Mouse (Mus musculus): ENCODE measurements around the gene Olfr718-ps1. TPM values are rescaled to one million over a fixed set of nuclear protein-coding genes. Genes with fewer than 3 reads are reported as not detected.

Gene Olfr718-ps1
- polyA plus RNA-seq, 1 experiment from 2014 or later = not detected

DNA sequence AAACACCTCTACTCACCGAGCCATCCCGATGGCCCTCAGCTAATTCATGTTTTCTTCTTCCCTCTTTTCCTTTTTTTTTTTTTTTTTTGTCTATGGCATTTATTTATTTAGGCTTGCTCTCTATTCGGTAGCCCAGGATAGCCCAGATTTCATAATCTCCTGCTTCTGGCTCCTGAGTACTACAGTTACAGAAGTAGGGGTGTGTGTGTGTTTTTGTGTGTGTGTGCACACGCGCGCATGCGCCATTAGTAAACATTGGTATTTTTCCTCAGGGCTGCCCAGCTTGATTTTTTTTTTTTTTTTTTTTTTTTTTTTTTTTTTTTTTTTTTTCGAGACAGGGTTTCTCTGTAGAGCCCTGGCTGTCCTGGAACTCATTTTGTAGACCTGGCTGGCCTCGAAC lies 21.3 kb downstream of the Olfr718-ps1 start:
- DNase-seq (ENCODE audit: low spot score) = no peak
- Histone ChIP-seq H3K27me3 (replicated peaks; ENCODE audit: control insufficient read depth, insufficient read depth, low read length) (no peaks in the 10 kb centered on the region), H3K36me3 (ENCODE audit: control insufficient read depth, insufficient read depth, low read length) (no peaks in the 10 kb centered on the region), H3K4me2 (ENCODE audit: low read length) (no peak overlapping the region), H3K4me1 (replicated peaks; ENCODE audit: control insufficient read depth, insufficient read depth, low read length) (no peaks in the 10 kb centered on the region), H3K27ac (ENCODE audit: low read depth) (no peak overlapping the region), H3K9me3 (ENCODE audit: control insufficient read depth, low read length) (0 out of 2 replicates have a peak, but pooled peaks cover 14% of the 10 kb centered on the region), H3K4me3 (ENCODE audit: low read depth, low read length) (no peak overlapping the region), H3K9ac (ENCODE audit: low read length) (no peak overlapping the region)
- ATAC-seq (replicated peaks; ENCODE audit: low FRiP score, low TSS enrichment, low read depth) = no peak
- 85% methylated on average over 9 of the region's 9 CpGs for WGBS

DNA sequence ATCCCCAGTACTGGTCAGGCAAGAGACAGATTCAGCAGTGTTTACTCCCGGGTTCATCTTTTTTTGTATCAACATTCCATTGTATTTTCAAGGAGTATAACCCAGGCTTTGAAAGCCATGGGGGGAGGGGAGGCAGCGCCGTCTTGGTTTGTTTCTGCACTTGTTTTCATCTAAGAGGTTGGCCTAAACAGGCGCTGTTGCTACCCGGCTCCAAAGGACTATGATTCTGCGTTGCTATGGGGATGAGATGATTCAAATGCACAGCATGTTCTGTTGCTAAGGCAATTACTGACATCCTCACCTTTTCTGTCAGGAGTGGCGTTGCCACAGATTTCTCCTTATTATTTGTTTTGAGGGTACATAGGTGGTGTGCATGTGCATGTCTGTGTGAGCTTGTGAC lies 21.8 kb downstream of the Olfr718-ps1 start:
- Histone ChIP-seq H3K9me3 (ENCODE audit: control insufficient read depth, low read length) (0 out of 2 replicates have a peak, but pooled peaks cover 14% of the 10 kb centered on the region), H3K4me1 (replicated peaks; ENCODE audit: control insufficient read depth, insufficient read depth, low read length) (no peaks in the 10 kb centered on the region), H3K27me3 (replicated peaks; ENCODE audit: control insufficient read depth, insufficient read depth, low read length) (no peaks in the 10 kb centered on the region), H3K4me3 (ENCODE audit: low read depth, low read length) (no peak overlapping the region), H3K4me2 (ENCODE audit: low read length) (no peak overlapping the region), H3K27ac (ENCODE audit: low read depth) (no peak overlapping the region), H3K36me3 (ENCODE audit: control insufficient read depth, insufficient read depth, low read length) (no peaks in the 10 kb centered on the region), H3K9ac (ENCODE audit: low read length) (no peak overlapping the region)
- ATAC-seq (replicated peaks; ENCODE audit: low FRiP score, low TSS enrichment, low read depth) (no peak), DNase-seq (ENCODE audit: low spot score) (no peak)
- 67% methylated on average over 7 of the region's 7 CpGs for WGBS

- Histone ChIP-seq H3K4me1 (replicated peaks; ENCODE audit: control insufficient read depth, insufficient read depth, low read length) (no peaks in the 10 kb centered on the region), H3K36me3 (ENCODE audit: control insufficient read depth, insufficient read depth, low read length) (no peaks in the 10 kb centered on the region), H3K9ac (ENCODE audit: low read length) (no peak overlapping the region), H3K4me2 (ENCODE audit: low read length) (no peak overlapping the region), H3K27me3 (replicated peaks; ENCODE audit: control insufficient read depth, insufficient read depth, low read length) (no peaks in the 10 kb centered on the region), H3K9me3 (ENCODE audit: control insufficient read depth, low read length) (0 out of 2 replicates have a peak, but pooled peaks cover 14% of the 10 kb centered on the region), H3K27ac (ENCODE audit: low read depth) (no peak overlapping the region), H3K4me3 (ENCODE audit: low read depth, low read length) (no peak overlapping the region)
- ATAC-seq (replicated peaks; ENCODE audit: low FRiP score, low TSS enrichment, low read depth) = no peak
- no peak for DNase-seq (ENCODE audit: low spot score)
- WGBS = 89% methylated on average over 4 of the region's 4 CpGs
These were observed 22.5 kb downstream of the Olfr718-ps1 start for GRCm38 (mm10) chr5:143124805-143125378.

DNA sequence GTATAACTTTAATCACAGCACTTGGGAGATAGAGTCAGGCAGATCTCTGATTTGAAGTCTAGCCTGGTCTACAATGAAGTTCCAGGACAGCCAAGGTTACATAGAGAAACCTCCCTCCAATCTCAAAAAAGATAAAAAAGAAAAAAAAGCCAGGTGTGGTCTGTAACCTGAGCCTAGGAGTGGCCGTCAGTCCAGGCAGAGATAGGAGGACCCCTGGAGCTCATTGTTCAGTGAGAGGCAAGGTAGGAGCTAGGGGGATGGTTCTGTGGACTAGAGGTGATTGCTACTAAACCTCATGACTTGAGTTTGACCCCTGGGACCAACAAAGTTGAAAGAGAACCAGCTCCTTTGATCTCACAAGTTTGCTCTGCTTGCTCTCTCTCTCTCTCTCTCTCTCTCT lies 24.7 kb downstream of the Olfr718-ps1 start:
- Histone ChIP-seq H3K36me3 (ENCODE audit: control insufficient read depth, insufficient read depth, low read length) (no peaks in the 10 kb centered on the region), H3K4me2 (ENCODE audit: low read length) (no peak overlapping the region), H3K4me3 (ENCODE audit: low read depth, low read length) (no peak overlapping the region), H3K4me1 (replicated peaks; ENCODE audit: control insufficient read depth, insufficient read depth, low read length) (no peaks in the 10 kb centered on the region), H3K9me3 (ENCODE audit: control insufficient read depth, low read length) (no peaks in the 10 kb centered on the region), H3K9ac (ENCODE audit: low read length) (no peak overlapping the region), H3K27me3 (replicated peaks; ENCODE audit: control insufficient read depth, insufficient read depth, low read length) (no peaks in the 10 kb centered on the region), H3K27ac (ENCODE audit: low read depth) (no peak overlapping the region)
- ATAC-seq (replicated peaks; ENCODE audit: low FRiP score, low TSS enrichment, low read depth) (no peak), DNase-seq (ENCODE audit: low spot score) (no peak)
- 21% methylated on average over 1 of the region's 1 CpGs for WGBS

- Histone ChIP-seq H3K9me3 (ENCODE audit: control insufficient read depth, low read length) (no peaks in the 10 kb centered on the region), H3K9ac (ENCODE audit: low read length) (no peak overlapping the region), H3K27me3 (replicated peaks; ENCODE audit: control insufficient read depth, insufficient read depth, low read length) (no peaks in the 10 kb centered on the region), H3K36me3 (ENCODE audit: control insufficient read depth, insufficient read depth, low read length) (no peaks in the 10 kb centered on the region), H3K4me2 (ENCODE audit: low read length) (no peak overlapping the region), H3K27ac (ENCODE audit: low read depth) (no peak overlapping the region), H3K4me1 (replicated peaks; ENCODE audit: control insufficient read depth, insufficient read depth, low read length) (no peaks in the 10 kb centered on the region), H3K4me3 (ENCODE audit: low read depth, low read length) (no peak overlapping the region)
- no peak for DNase-seq (ENCODE audit: low spot score)
- 75% methylated on average over 8 of the region's 8 CpGs for WGBS
- no peak for ATAC-seq (replicated peaks; ENCODE audit: low FRiP score, low TSS enrichment, low read depth)
These were observed 25.3 kb downstream of the Olfr718-ps1 start for GRCm38 (mm10) chr5:143122125-143122524.

DNA sequence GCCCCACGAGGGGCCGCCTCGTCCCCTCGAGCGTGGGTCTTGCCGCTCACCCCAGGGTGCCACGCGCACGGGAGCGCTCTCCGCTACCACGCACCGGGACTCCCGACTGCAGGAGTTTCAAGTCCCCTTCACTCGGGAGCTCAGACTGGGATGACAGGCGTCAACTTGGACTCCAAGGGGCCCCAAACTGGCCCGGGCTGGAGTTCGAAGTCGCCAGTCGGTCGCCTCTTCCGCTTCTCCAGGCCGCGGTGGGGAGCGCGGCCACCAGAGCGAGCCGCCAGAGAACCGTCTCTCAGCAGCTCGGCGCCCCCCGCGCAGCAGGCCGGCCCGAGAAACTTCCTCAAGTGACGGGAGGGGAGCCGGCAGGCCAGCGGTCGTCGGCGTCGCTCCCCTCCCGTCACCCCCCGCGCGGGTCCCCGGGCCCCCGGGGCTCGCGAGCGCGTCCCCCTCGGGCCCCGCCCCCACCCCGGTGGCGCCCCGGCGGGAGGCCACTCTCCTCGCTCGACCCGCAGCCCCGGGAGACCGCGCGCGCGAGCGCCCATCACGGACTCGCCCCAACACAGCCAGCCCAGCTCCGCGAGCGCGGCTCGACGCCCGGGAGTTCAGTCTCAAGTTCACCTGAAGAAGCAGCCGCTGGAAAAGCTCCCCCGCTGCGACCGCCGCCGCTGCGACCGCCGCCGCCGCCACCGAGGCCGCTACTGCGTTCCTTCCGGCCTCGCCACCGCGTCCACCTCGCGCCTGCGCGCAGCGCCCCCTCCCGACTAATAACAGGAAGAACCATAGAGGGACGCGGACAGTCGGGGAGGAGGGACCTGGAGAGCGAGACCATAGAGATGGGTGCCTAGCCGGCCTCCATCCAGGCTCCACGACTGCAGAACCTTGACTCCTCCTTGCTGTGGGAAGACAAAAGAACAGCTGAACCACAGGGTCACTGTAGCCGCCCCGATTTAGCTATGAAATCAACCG lies 34.8 kb downstream of the Olfr718-ps1 start, which contains the start of gene Rnf216:
Rnf216 (minus strand) TSS at position 714 of the 966 bp plus-strand sequence.
- Histone ChIP-seq H3K36me3 (ENCODE audit: control insufficient read depth, insufficient read depth, low read length) (no peaks in the 10 kb centered on the region; the same call in 1 of the 2 replicates), H3K4me1 (replicated peaks; ENCODE audit: control insufficient read depth, insufficient read depth, low read length) (peaks cover 10% of the 10 kb centered on the region), H3K9me3 (ENCODE audit: control insufficient read depth, low read length) (no peaks in the 10 kb centered on the region), H3K4me3 (ENCODE audit: low read depth, low read length) (peak within 1 kb of the TSS; percentile 94), H3K27me3 (replicated peaks; ENCODE audit: control insufficient read depth, insufficient read depth, low read length) (no peaks in the 10 kb centered on the region), H3K9ac (ENCODE audit: low read length) (peak within 1 kb of the TSS; percentile 85), H3K27ac (ENCODE audit: low read depth) (peak within 1 kb of the TSS; percentile 89), H3K4me2 (ENCODE audit: low read length) (peak within 1 kb of the TSS; percentile 75)
- peak; percentile 94 for DNase-seq (ENCODE audit: low spot score)
- under 1% methylated on average over 101 of the region's 110 CpGs for WGBS
- peak; percentile 94 for ATAC-seq (replicated peaks; ENCODE audit: low FRiP score, low TSS enrichment, low read depth)

GRCm38 (mm10) chr5:143106842-143107241 lies 40.5 kb downstream of the Olfr718-ps1 start:
- Histone ChIP-seq H3K4me2 (ENCODE audit: low read length) (no peak overlapping the region), H3K4me1 (replicated peaks; ENCODE audit: control insufficient read depth, insufficient read depth, low read length) (peaks cover 8% of the 10 kb centered on the region), H3K4me3 (ENCODE audit: low read depth, low read length) (no peak overlapping the region), H3K36me3 (ENCODE audit: control insufficient read depth, insufficient read depth, low read length) (no peaks in the 10 kb centered on the region; the same call in 1 of the 2 replicates), H3K27me3 (replicated peaks; ENCODE audit: control insufficient read depth, insufficient read depth, low read length) (no peaks in the 10 kb centered on the region), H3K9me3 (ENCODE audit: control insufficient read depth, low read length) (no peaks in the 10 kb centered on the region), H3K9ac (ENCODE audit: low read length) (no peak overlapping the region), H3K27ac (ENCODE audit: low read depth) (no peak overlapping the region)
- ATAC-seq (replicated peaks; ENCODE audit: low FRiP score, low TSS enrichment, low read depth) (no peak), DNase-seq (ENCODE audit: low spot score) (no peak)
- 89% methylated on average over 3 of the region's 3 CpGs for WGBS

- Histone ChIP-seq H3K4me3 (ENCODE audit: low read depth, low read length) (no peak overlapping the region), H3K9ac (ENCODE audit: low read length) (no peak overlapping the region), H3K4me1 (replicated peaks; ENCODE audit: control insufficient read depth, insufficient read depth, low read length) (no peaks in the 10 kb centered on the region; the same call in 1 of the 2 replicates), H3K4me2 (ENCODE audit: low read length) (no peak overlapping the region), H3K27me3 (replicated peaks; ENCODE audit: control insufficient read depth, insufficient read depth, low read length) (no peaks in the 10 kb centered on the region), H3K36me3 (ENCODE audit: control insufficient read depth, insufficient read depth, low read length) (no peaks in the 10 kb centered on the region), H3K9me3 (ENCODE audit: control insufficient read depth, low read length) (no peaks in the 10 kb centered on the region), H3K27ac (ENCODE audit: low read depth) (no peak overlapping the region)
- DNase-seq (ENCODE audit: low spot score) (no peak), ATAC-seq (replicated peaks; ENCODE audit: low FRiP score, low TSS enrichment, low read depth) (no peak)
- 97% methylated on average over 2 of the region's 2 CpGs for WGBS
These were observed 44.1 kb downstream of the Olfr718-ps1 start for GRCm38 (mm10) chr5:143103231-143103630.

Measured in intestine, embryonic 14.5 days (tissue).